Mouse (Mus musculus) MEL (cell line): ENCODE measurements at regions not wholly inside any gene's neighbourhood (a gene's known extent, or its start where the extent isn't known, plus 50 kb on each side); places are given as distances from the start of the nearest gene placed in this dataset.

Source experiments
- BHLHE40 ChIP-seq: IDR thresholded peaks from 2 replicates; pipeline ENCODE4 v1.6.1; 2012; ENCODE audit warnings: low read depth, mild to moderate bottlenecking, inconsistent platforms, low read length, improper control_type of control experiment, borderline replicate concordance
- CTCF ChIP-seq, 3 experiments: IDR thresholded peaks in 2 of 3; conservative IDR thresholded peaks in 1 of 3; 2 replicates each; pipeline ENCODE4 v1.5.1; 2011 to 2012; ENCODE audit warnings: low read length in 3 of 3, low read depth in 2 of 3, mild to moderate bottlenecking in 2 of 3, improper control_type of control experiment in 1 of 3, inconsistent platforms in 1 of 3, mixed read lengths in 1 of 3, moderate library complexity in 1 of 3; ENCODE audit not compliant: control insufficient read depth in 1 of 3, insufficient read depth in 1 of 3, poor library complexity in 1 of 3, severe bottlenecking in 1 of 3
- EP300 ChIP-seq, 2 experiments: IDR thresholded peaks; 2 replicates each; pipeline ENCODE4 v1.6.1; 2011; ENCODE audit warnings: improper control_type of control experiment in 2 of 2, low read length in 2 of 2, low read depth in 1 of 2, mild to moderate bottlenecking in 1 of 2
- HCFC1 ChIP-seq: IDR thresholded peaks from 2 replicates; pipeline ENCODE4 v1.6.1; 2012; ENCODE audit warnings: low read depth, mild to moderate bottlenecking, inconsistent platforms, low read length, improper control_type of control experiment, moderate library complexity
- JUND ChIP-seq: IDR thresholded peaks from 2 replicates; pipeline ENCODE4 v1.6.1; 2011; ENCODE audit warnings: low read depth, mild to moderate bottlenecking, improper control_type of control experiment, low read length
- MYC ChIP-seq: IDR thresholded peaks from 2 replicates; pipeline ENCODE4 v1.6.1; 2011; ENCODE audit warnings: low read depth, mild to moderate bottlenecking, low read length, improper control_type of control experiment, moderate library complexity
- NRF1 ChIP-seq: IDR thresholded peaks from 2 replicates; pipeline ENCODE4 v1.6.1; 2014; ENCODE audit warnings: low read depth, mild to moderate bottlenecking, inconsistent platforms, low read length, improper control_type of control experiment, moderate library complexity; ENCODE audit not compliant: poor library complexity, insufficient read depth, severe bottlenecking
- POLR2A ChIP-seq, 2 experiments: IDR thresholded peaks; 2 replicates each; pipeline ENCODE4 v1.6.1; 2011 to 2012; ENCODE audit warnings: low read length in 2 of 2, mild to moderate bottlenecking in 2 of 2, control low read depth in 1 of 2, improper control_type of control experiment in 1 of 2, low read depth in 1 of 2, moderate library complexity in 1 of 2; ENCODE audit not compliant: control insufficient read depth in 1 of 2, insufficient read depth in 1 of 2, poor library complexity in 1 of 2
- RAD21 ChIP-seq: IDR thresholded peaks from 2 replicates; pipeline ENCODE4 v1.6.1; 2011; ENCODE audit warnings: mild to moderate bottlenecking, low read depth, low read length, improper control_type of control experiment
- USF1 ChIP-seq: IDR thresholded peaks from 2 replicates; pipeline ENCODE4 v1.6.1; 2014; ENCODE audit warnings: low read depth, mild to moderate bottlenecking, inconsistent platforms, low read length, improper control_type of control experiment, moderate library complexity
- ZC3H11A ChIP-seq: IDR thresholded peaks from 2 replicates; pipeline ENCODE4 v1.6.1; 2012; ENCODE audit warnings: low read depth, mild to moderate bottlenecking, inconsistent platforms, low read length, improper control_type of control experiment

DNA sequence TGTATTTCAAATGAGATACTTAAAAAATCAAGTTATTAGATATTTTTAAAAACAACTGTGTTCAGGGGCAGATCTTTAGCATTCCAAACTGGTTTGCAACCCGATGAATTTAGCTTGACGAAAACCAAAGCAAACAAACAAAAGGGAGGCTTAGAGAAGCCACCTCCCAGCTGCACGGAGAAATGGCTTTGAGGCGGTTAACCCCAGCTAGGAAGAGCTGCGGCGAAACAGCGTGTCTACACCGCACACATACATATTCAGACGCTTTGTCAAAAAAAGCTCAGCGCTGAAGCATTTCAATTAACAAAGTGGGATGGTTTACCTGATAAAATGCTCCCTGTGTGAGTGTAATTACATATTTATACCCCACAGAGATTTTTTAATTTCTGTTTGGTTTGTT, 123.0 kb upstream of the Ap5m1 start:
- TF ChIP-seq NRF1 (no peak), CTCF (IDR thresholded peaks at IDR 0.05 in 2 of 3, conservative IDR thresholded peaks at IDR 0.05 in 1 of 3; ENCODE audit: control insufficient read depth in 1 of 3, insufficient read depth in 1 of 3, low read depth in 2 of 3, low read length in 3 of 3, poor library complexity in 1 of 3, severe bottlenecking in 1 of 3) (no peak), BHLHE40 (no peak), HCFC1 (no peak), MYC (no peak), EP300 (IDR thresholded peaks at IDR 0.05; ENCODE audit: low read depth in 1 of 2, low read length in 2 of 2) (no peak), USF1 (no peak), POLR2A (IDR thresholded peaks at IDR 0.05; ENCODE audit: control insufficient read depth in 1 of 2, insufficient read depth in 1 of 2, low read depth in 1 of 2, low read length in 2 of 2, poor library complexity in 1 of 2) (no peak), ZC3H11A (no peak), JUND (no peak), RAD21 (no peak)
